Mouse (Mus musculus): ENCODE measurements around the gene Mrps27.

GRCm38 (mm10) chr13:99447002-99447401, 102.4 kb downstream of the Mrps27 start:
- TF ChIP-seq CTCF (IDR thresholded peaks at IDR 0.05; ENCODE audit: borderline replicate concordance, extremely low read depth, insufficient read depth, insufficient read length): no peak
- TF ChIP-seq POLR2A (IDR thresholded peaks at IDR 0.05; ENCODE audit: borderline replicate concordance, extremely low read depth, insufficient read depth, insufficient read length, poor library complexity, severe bottlenecking): no peak

Data from brain, embryonic 14.5 days (tissue).